Mouse (Mus musculus): Measurements from ENCODE around the gene Ppwd1.
"Not testable (repeated sequence)": the region's sequence is repeated elsewhere in the genome, so short reads cannot be mapped to it uniquely, and the experiment has no call there.

Gene Ppwd1

DNA sequence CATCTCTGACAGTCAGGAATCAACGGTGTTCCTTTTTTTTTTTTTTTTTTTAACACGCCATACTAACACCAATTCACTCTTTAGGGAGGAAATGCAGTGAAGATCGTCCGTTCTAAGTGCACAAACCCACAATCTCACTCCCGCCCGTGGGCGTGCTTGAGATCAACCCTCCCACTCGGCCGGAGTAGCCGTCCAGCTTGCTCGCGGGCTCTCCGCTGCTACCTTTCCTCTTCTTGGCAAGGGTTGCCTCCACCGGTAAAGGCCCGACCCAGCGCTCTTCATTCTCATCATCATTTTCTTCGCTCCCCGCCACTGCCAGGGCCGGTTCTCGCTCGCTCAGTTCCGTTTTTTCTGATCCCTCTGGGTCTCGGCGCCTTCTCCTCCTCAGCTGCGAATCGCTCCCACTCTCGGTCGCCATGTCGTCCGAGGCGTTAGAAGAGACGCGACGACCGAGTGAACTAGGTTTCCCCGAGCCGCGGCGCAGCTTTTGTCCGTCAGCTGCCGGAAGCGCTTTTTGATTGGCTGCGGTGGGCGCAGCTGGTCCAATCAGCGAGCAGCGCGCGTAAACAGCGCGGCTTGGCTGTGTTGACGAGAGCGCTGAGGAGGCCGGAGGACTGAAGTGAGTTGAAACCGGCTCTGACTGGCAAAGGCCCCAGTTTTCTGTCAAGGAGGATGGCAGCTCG lies at the start of gene Ppwd1, which contains the start of gene Cenpk:
Gene Ppwd1 (minus strand): TSS at position 460 of the 683 bp plus-strand sequence.
Gene Cenpk (plus strand): TSS at position 228 of the 683 bp plus-strand sequence.
- DNase-seq (ENCODE audit: low read depth) = peak; percentile 97

DNA sequence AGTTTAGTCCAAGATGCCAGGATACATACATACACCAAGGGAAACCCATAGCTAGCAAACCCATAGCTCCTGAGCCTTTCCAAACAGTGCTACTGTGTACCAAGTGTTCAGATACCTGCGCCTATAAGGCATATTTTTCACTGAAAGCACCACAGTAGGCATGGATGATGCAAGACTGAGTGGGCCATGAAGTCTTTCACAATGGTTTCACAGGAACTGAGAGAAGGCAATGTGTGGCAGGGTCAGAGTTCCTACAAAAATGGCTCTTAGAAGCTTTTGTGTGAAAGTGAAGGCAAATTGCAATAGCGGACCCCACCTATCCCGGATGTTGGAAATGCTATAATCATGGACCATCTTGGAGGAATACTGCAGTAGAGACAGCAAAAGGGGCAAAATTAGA lies 30.4 kb upstream of the Ppwd1 start:
- DNase-seq (ENCODE audit: low read depth) = no peak

DNA sequence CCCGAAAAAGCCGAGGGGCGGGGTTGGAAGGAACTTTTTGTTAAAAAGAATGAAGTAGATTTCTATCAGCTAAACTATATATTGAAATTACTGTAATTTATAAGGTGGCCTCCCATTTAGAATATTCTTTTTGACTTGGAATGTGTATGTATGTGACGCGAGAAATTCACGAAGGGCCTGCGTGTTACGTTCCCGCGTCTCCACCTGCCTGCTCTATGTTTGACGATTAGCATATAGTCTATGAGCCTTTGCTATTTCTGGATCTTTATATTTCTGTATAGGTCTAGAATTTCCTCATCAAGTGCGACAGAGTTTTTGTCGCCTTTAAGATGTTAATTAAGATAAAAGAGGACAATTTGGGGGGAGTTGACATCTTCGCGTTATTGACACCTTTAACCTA lies 538 bp upstream of the Ppwd1 start:
- no peak for DNase-seq (ENCODE audit: low read depth)

DNA sequence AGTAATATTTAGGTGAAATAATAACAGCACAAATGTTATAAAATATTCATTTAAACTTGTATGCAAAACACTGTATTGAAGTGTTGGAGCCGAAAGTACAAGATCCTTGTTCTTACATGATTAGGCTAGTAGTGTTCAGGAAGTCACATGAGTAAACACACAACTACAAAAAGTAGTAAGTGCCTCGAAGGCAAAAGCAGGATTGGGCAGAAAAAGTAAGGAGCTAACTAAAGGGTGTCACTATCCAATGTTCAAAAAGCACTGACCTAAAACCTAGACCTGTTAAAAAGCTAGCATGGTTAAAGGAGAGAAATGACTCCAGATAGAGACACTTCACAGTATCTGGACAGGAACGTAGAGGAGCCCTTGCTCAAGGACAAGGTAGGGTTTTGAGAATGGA lies 1.2 kb downstream of the Ppwd1 start:
- no peak for DNase-seq (ENCODE audit: low read depth)

DNA sequence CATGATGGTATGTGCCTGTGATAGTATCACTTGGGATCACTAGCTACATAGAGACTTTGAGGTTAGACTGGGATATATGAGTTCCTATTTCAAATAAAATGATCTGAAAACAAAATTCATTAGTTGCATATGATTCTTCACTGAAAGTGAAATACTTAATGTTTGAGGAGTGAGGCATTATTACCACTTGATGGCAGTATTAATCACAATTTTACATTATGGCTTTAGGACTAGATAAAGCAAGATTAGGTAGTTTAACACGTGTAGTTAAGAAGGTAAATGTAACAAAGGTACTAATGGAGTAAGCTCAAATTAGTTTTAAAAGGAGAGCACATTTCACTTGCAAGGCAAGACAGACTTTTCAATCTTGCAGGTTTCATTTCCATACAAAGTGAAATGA lies 24.3 kb downstream of the Ppwd1 start:
- DNase-seq (ENCODE audit: low read depth) = peak; percentile 10

DNA sequence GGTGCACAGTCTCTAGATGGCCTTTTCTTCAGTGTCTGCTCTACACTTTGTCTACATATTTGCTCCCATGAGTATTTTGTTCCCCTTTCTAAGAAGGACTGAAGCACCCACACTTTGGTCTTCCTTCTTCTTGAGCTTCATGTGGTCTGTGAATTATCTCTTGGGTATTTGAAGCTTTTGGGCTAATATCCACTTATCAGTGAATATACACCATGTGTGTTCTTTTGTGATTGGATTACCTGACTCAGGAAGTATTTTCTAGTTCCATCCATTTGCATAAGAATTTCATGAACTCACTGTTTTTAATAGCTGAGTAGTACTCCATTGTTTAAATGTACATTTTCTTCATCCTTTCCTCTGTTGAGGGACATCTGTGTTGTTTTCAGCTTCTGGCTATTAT lies 32.8 kb downstream of the Ppwd1 start:
- DNase-seq (ENCODE audit: low read depth) = not testable (repeated sequence)

DNA sequence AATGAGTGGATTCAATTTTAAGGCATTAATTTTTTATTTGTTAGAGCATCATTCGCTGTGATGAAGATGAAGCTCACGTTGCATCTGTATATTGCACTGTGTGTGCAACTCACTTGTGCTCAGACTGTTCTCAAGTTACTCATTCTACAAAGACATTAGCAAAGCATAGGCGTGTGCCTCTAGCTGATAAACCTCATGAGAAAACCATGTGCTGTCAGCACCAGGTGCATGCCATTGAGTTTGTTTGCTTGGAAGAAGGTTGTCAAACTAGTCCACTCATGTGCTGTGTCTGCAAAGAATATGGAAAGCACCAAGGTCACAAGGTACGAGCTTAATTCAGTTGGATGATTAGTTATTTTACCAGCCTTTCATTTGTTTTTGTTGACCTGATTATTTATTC lies 41.3 kb downstream of the Ppwd1 start:
- no peak for DNase-seq (ENCODE audit: low read depth)

DNA sequence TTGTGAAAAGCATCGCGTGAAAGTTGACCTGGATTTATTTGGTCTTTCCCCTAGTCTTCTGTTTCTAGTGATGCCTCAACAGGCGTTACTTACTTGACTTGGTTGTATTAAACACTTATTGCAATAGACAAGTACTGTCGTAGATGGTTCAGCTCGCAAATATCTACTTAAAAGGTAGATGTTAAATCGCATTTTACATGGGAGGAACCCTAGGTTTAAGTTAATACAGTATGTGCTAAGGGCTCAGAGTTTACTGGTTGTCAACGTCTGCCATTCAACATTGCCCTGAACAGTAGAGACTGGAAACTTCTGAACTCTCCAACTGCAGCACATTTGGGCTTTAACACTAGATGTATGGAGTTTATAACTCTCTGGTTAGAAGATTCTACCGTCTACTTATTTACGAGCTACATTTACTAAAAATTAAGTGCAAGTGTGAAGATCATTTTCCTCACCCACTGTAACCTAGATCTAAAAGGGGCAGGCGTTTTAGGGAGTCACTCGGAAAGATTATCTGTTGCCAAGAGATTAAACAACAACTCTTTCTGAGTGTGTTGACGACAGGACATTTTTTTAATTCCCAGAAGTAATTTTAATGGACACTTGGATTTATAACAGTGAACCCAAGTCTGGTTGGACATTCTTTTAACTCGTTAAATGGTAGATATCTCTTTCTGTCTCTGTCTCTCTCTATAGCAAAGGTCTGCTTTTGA lies 49.3 kb downstream of the Ppwd1 start:
- DNase-seq (ENCODE audit: low read depth) = no peak

DNA sequence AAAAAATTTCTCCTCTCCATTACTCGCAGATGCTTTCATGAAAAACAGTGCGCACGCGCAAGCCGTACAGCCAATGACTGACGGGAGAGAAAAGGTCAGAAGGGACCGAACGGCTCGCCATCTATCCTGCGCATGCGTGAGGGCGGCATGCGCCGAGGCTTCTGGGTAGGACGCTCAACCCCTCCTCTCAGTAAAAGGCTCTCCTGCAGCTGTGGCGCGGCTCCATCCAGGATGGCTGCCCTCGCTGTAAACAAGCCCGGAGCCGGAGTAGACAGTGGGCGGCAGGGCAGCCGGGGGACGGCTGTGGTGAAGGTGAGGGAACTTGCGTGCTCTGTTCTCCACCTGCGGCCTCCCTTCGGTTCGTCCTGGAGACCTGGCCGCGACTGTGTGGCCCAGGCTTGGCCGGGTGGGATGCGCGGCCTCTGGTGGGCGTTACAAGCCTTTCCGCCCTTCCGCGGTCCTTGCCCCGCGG lies 50.0 kb downstream of the Ppwd1 start, which contains the start of gene Trim23:
Gene Trim23 (plus strand): TSS at position 148 of the 472 bp plus-strand sequence.
- peak; percentile 99 for DNase-seq (ENCODE audit: low read depth)

DNA sequence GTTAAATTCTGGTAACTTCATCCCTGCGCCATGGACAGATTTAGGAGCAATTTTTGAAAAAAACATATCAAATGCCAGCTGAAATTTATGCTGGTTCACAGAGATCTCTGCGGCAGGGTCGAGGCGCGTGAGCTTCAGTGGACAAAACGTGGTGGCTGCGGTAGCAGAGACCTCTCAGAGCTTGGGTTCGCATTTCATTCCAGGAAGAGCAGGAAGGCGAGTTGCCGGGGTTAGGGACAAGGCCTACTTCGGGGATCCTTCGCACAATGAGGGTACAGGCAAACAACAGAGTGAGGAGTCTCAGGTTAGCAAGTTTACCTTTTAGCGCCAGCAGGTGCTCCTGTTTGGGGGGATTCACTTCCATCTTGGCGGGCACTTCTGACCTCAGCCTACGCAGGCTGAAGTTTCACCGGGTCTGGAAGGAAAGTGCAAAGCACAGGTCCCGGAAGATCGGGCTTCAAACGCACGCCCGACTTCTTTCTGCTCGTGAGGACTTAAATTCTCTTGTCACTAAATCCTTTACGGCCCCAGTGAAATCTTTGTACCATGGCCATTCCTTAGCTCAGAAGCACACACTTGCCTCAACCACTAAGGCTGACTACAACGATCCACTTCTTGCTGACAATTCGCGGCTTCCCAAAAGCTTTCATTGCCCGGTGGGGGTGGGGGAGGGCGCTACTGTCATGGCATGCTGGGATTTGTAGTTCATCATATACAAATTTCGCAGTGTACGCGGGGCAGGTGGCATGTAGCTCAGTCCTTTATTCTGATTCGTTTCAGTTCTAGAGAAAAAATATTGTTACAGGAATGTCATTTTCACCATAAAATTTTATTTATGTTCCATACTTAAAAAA lies 50.6 kb downstream of the Ppwd1 start, which contains the start of gene Trappc13:
Gene Trappc13 (minus strand): TSS at position 674 of the 854 bp plus-strand sequence.
- DNase-seq (ENCODE audit: low read depth) = peak; percentile 87

DNA sequence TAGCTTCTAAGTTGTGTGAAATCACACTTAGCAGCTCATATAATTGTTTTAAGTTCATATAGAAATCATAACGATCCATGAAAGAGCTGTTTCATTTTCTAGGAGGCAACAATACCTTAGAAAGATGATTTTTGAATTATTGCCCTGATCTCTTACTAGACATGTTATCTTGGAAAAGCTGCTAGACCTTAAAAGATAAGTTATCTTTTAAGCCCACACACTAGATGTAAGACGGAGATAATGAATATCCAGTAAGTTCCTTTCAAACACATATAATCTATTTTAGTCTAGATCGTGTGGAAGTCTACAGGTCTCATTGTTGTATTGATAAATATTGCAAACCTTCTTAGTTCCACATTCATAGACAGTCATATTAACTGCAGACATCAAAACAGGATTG lies 51.8 kb downstream of the Ppwd1 start:
- no peak for DNase-seq (ENCODE audit: low read depth)

DNA sequence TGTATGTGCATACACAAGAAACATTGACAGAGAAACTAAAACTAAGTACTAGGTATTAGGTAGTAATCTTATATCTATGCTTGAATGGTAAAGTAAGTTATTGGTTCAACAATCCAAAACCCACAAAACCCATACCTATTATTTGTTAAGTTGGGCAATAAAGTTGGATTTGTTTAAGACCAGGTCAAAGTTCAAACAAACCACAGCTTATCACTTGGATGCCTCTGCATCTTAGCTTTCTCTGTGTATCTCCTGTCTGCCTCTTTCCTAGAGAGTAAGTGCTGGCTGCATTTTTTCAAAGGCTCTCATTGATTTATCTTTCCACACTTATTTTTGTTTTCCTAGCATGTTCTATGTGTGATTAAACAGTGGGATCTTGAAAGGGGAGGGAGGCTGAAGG lies 56.1 kb downstream of the Ppwd1 start:
- no peak for DNase-seq (ENCODE audit: low read depth)

DNA sequence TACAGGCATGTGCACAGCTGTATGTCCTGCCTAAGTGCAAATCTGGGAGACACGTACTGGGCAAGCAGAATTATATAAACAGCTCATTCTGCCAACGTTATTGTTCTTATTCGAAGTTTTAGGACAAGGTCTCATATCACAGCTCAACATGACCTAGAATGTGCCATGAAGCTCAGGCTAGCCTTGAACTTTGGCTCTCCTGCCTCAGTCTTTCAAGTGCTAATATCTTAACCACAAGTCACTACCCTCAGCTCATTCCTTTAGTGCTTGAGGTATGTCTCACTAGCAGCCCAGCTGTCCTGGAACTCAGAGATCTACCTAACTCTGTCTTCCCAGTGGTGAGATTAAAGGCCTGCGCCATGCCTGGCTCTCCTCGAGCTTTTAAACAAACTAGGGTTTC lies 56.9 kb downstream of the Ppwd1 start:
- DNase-seq (ENCODE audit: low read depth) = no peak

DNA sequence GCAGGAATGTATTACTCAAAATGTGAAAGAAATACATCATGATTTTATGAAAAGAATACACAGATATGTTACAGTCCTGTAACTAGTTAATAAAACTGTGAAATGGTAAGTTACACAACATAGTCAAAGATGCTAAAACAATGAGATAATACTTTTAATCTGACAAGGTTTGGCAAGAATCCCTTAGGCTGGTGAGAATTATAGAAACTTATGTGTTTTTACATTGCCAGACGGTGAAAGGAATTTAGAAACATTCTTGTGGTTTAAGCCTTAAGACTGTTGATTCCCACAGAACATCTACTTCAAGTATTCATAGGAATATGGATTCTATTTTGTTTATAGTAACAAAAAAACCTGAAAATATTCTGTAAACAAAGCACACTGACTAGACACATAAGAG lies 73.0 kb downstream of the Ppwd1 start:
- peak; percentile 62 for DNase-seq (ENCODE audit: low read depth)

All from NIH3T3 (cell line).